Mouse (Mus musculus): ENCODE data around the gene Plppr2. TPM values are rescaled to one million over a fixed set of nuclear protein-coding genes. Genes with fewer than 3 reads are reported as not detected.

The Plppr2 gene
- total and polyA plus RNA-seq, 2 experiments from 2014 or later, result 95.2 to 147 TPM

DNA sequence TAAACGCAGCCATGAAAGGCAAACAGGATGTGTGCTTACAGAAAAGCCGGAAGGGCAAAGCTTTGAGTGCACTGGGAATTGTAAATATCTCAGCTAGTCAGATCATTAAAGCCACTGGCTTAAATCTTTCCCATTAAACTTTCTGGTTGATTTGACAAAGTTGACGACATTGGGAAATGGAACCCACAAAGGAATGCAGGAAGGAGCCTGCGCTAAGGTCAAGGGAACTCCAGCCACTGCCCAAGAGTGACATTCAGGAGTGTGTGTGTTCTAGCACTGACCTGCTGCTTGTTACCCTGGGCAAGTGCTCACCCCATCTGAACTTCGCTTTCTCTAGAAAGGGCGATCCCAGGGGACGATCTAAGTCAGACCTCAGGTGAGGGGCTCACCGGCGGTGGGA lies 23.3 kb downstream of the Plppr2 start:
- ATAC-seq, result no peak
- DNase-seq (ENCODE audit: low spot score), result no peak
- H3K4me1 ChIP-seq (ENCODE audit: insufficient read depth, low read length), result peaks cover 17% of the 10 kb centered on the region
- 54% methylated on average over 9 of the region's 9 CpGs for WGBS
- H3K9me3 ChIP-seq (ENCODE audit: low read length), result no peaks in the 10 kb centered on the region
- no peak overlapping the region for H3K9ac ChIP-seq (replicated peaks; ENCODE audit: low read length)
- H3K4me2 ChIP-seq (ENCODE audit: low read depth, low read length), result no peak overlapping the region
- no peak overlapping the region for H3K27ac ChIP-seq
- H3K36me3 ChIP-seq (ENCODE audit: insufficient read depth, low read length), result no peaks in the 10 kb centered on the region
- TF ChIP-seq CTCF (IDR thresholded peaks at IDR 0.05; ENCODE audit: low read depth), result no peak
- H3K27me3 ChIP-seq (ENCODE audit: insufficient read depth, low read length), result peaks cover 33% of the 10 kb centered on the region
- peak overlapping the region; percentile 6; the same call in 1 of the 2 replicates for H3K4me3 ChIP-seq (ENCODE audit: low read length)

DNA sequence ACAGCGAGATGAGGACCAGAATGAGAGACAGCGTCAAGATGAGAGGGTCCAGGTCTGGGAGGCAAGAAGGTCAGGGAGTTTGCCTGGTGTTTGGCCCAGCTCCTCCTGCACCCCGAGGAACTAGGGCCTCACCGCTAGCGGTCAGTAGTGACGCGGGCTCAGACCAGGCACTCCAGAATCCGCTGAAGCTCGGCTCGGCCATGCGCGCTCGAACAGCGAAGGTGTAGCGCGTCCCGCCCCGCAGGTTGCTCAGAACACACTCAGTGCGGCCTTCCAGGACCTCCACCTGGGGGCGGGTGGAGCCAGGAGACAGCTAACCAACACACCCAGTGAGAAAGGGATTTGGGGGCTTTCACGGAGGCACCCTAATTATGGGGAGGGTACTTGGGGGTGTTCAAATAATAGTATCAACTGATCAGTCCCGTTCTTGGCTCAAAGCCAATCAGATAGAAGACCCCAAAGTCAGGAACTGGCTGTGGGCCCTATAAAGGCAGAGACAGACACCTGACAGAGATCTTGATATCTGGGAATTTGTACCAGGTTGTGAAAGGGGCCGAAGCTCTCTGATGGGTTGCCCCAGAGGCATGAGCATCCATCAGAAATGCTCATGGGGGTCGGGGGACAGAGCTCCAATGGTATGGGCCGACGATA lies 23.9 kb downstream of the Plppr2 start:
- no peaks in the 10 kb centered on the region for H3K9me3 ChIP-seq (ENCODE audit: low read length)
- H3K36me3 ChIP-seq (ENCODE audit: insufficient read depth, low read length), result no peaks in the 10 kb centered on the region
- DNase-seq (ENCODE audit: low spot score), result peak; percentile 35
- TF ChIP-seq CTCF (IDR thresholded peaks at IDR 0.05; ENCODE audit: low read depth), result peak; percentile 48
- peaks cover 33% of the 10 kb centered on the region for H3K27me3 ChIP-seq (ENCODE audit: insufficient read depth, low read length)
- H3K9ac ChIP-seq (replicated peaks; ENCODE audit: low read length), result no peak overlapping the region
- H3K4me3 ChIP-seq (ENCODE audit: low read length), result peak overlapping the region; percentile 6; the same call in 1 of the 2 replicates
- H3K4me1 ChIP-seq (ENCODE audit: insufficient read depth, low read length), result peaks cover 17% of the 10 kb centered on the region
- ATAC-seq, result no peak
- WGBS, result 13% methylated on average over 26 of the region's 26 CpGs
- H3K27ac ChIP-seq, result no peak overlapping the region
- 0 out of 2 replicates have a peak overlapping the region, but pooled peaks have one; percentile 18 for H3K4me2 ChIP-seq (ENCODE audit: low read depth, low read length)

DNA sequence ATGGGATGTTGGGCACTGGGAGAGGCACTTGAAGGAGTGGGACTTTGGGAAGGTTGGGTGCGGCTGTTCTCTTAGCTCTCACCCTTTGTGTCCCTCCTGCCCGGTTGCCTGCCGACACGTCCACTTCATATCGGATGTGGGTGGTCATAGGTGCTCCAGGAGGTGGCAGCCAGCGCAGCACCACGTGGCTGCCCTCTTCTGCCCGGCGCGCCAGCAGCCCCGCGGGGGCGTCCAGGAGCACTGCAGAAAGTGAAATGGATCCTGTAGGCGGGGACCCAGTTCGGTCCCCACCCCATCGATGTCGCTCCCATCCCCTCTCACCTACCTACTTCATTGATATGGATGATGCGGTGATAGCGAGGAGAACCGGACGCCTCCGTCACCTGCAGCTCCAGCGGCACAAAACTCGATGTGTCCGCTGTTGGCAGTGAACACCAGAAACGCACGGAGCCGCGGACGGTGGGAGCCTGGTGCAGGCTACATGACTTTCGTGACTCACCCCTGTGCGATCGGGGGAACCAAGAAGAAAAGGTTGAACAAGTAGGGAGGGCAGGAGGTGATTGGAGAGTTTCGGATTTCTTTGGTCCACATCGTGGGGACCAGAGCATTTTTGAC lies 24.6 kb downstream of the Plppr2 start:
- DNase-seq (ENCODE audit: low spot score) (no peak), ATAC-seq (no peak)
- H3K27ac ChIP-seq, result no peak overlapping the region
- H3K4me3 ChIP-seq (ENCODE audit: low read length), result peak overlapping the region; percentile 40
- no peaks in the 10 kb centered on the region for H3K9me3 ChIP-seq (ENCODE audit: low read length)
- H3K9ac ChIP-seq (replicated peaks; ENCODE audit: low read length), result no peak overlapping the region
- no peaks in the 10 kb centered on the region for H3K36me3 ChIP-seq (ENCODE audit: insufficient read depth, low read length)
- H3K4me1 ChIP-seq (ENCODE audit: insufficient read depth, low read length), result peaks cover 14% of the 10 kb centered on the region
- 4% methylated on average over 34 of the region's 35 CpGs for WGBS
- H3K27me3 ChIP-seq (ENCODE audit: insufficient read depth, low read length), result peaks cover 33% of the 10 kb centered on the region
- no peak for TF ChIP-seq CTCF (IDR thresholded peaks at IDR 0.05; ENCODE audit: low read depth)
- H3K4me2 ChIP-seq (ENCODE audit: low read depth, low read length), result peak overlapping the region; percentile 82

DNA sequence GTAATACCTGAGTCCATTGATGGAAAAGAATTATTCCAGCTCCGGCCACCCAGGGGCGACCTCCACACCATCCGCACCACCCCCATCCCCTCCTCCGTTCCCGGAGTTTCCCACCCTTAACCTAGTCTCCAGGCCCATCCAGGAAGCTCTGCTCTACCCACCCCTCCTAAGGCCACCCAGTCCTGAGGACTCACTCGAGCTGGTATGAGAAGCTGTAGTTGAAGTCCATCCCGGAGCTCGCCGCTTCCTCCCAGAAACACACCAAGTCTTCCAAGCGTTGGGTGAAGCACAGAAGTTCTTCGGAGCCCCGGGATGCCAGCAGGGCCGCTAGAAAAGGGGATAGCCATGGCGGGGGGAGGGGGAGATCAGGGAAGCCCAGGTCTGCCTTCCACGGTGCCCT lies 25.2 kb downstream of the Plppr2 start:
- DNase-seq (ENCODE audit: low spot score), result no peak
- TF ChIP-seq CTCF (IDR thresholded peaks at IDR 0.05; ENCODE audit: low read depth), result peak; percentile 25
- WGBS, result under 1% methylated on average over 15 of the region's 15 CpGs
- H3K4me3 ChIP-seq (ENCODE audit: low read length), result peak overlapping the region; percentile 40
- H3K4me1 ChIP-seq (ENCODE audit: insufficient read depth, low read length), result peaks cover 13% of the 10 kb centered on the region
- no peak overlapping the region for H3K27ac ChIP-seq
- peaks cover 33% of the 10 kb centered on the region for H3K27me3 ChIP-seq (ENCODE audit: insufficient read depth, low read length)
- H3K9ac ChIP-seq (replicated peaks; ENCODE audit: low read length), result peak overlapping the region; percentile 21; the same call in 1 of the 2 replicates
- no peaks in the 10 kb centered on the region for H3K36me3 ChIP-seq (ENCODE audit: insufficient read depth, low read length)
- H3K4me2 ChIP-seq (ENCODE audit: low read depth, low read length), result peak overlapping the region; percentile 82
- no peaks in the 10 kb centered on the region for H3K9me3 ChIP-seq (ENCODE audit: low read length)
- no peak; the same call in 1 of the 2 replicates for ATAC-seq

DNA sequence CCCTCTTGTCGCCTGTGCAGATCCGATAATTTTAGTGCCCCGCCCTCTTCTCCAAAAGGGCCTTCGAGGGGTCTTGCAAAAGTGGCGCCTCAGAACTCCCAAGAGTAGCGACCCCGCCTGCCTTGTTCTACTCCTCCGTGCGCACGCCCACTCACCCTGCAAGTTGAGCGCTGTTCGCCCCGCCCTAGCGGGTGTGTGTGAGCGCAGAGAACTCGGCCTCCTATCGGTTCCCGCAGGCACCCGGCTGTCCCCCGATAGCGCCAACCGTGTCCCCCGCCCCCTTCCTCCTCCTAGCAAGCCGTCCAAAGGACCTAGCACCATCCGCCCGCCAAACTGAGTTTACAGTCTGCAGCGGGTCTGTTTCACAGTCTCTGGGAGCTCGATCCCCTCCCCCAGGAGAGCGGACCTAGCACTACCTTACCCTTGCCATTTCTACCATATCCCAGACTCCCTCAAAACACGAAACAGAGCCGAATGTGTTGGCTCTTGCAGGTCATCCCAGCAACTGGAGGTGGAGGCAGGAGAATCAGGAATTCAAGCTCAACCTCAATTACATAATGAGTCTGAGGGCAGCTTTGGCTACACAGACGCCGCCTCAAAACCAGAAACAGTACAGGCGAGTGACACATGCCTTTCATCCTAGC lies 25.7 kb downstream of the Plppr2 start:
- H3K9me3 ChIP-seq (ENCODE audit: low read length), result no peaks in the 10 kb centered on the region
- WGBS, result 4% methylated on average over 34 of the region's 34 CpGs
- H3K4me2 ChIP-seq (ENCODE audit: low read depth, low read length), result peak overlapping the region; percentile 82
- peak overlapping the region; percentile 21; the same call in 1 of the 2 replicates for H3K9ac ChIP-seq (replicated peaks; ENCODE audit: low read length)
- peak overlapping the region; percentile 40 for H3K4me3 ChIP-seq (ENCODE audit: low read length)
- no peak overlapping the region for H3K27ac ChIP-seq
- peaks cover 33% of the 10 kb centered on the region for H3K27me3 ChIP-seq (ENCODE audit: insufficient read depth, low read length)
- no peaks in the 10 kb centered on the region for H3K36me3 ChIP-seq (ENCODE audit: insufficient read depth, low read length)
- TF ChIP-seq CTCF (IDR thresholded peaks at IDR 0.05; ENCODE audit: low read depth), result no peak
- ATAC-seq (peak; percentile 63; the same call in 1 of the 2 replicates), DNase-seq (ENCODE audit: low spot score) (peak; percentile 52)
- peaks cover 13% of the 10 kb centered on the region for H3K4me1 ChIP-seq (ENCODE audit: insufficient read depth, low read length)

DNA sequence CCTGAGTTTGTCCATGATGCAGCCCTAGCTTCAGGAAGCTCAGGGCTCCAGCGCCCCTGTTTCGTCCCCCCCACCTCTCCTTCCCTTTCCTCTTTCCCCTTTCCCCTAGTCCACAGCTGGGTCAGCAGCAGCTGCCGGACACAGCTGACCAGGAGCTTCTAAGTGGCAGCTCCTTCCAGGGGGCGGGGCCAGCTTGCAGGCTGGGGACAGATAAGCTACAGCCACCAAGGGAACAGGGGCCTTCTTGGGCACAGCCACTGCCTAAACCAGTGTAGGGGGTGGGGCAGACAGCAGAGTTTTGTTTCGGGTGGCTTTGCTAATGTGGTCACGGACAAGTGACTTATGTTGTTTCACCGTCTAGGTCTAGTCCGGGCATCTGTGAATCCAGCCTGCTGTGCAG lies 26.6 kb downstream of the Plppr2 start, which contains the start of gene Epor:
TSS of gene Epor (minus strand) at position 90 of the 400 bp plus-strand sequence.
- H3K4me3 ChIP-seq (ENCODE audit: low read length), result peak within 1 kb of the TSS; percentile 40
- H3K27ac ChIP-seq, result no peak within 1 kb of the TSS
- H3K9ac ChIP-seq (replicated peaks; ENCODE audit: low read length), result peak within 1 kb of the TSS; percentile 21; the same call in 1 of the 2 replicates
- H3K27me3 ChIP-seq (ENCODE audit: insufficient read depth, low read length), result peaks cover 33% of the 10 kb centered on the region
- peaks cover 13% of the 10 kb centered on the region for H3K4me1 ChIP-seq (ENCODE audit: insufficient read depth, low read length)
- ATAC-seq (0 out of 2 replicates have a peak, but pooled peaks have one; percentile 8), DNase-seq (ENCODE audit: low spot score) (no peak)
- H3K9me3 ChIP-seq (ENCODE audit: low read length), result no peaks in the 10 kb centered on the region
- WGBS, result 24% methylated on average over 8 of the region's 8 CpGs
- peak within 1 kb of the TSS; percentile 82 for H3K4me2 ChIP-seq (ENCODE audit: low read depth, low read length)
- TF ChIP-seq CTCF (IDR thresholded peaks at IDR 0.05; ENCODE audit: low read depth), result no peak
- no peaks in the 10 kb centered on the region for H3K36me3 ChIP-seq (ENCODE audit: insufficient read depth, low read length)

Data from hindbrain, postnatal 0 days (tissue).